Mouse (Mus musculus): ENCODE results near the gene Anapc4. TPM values are rescaled to one million over a fixed set of nuclear protein-coding genes. Genes with fewer than 3 reads are reported as not detected.

Anapc4 gene
- total and polyA plus RNA-seq, 3 experiments = 66.4 to 87.0 (median 85.6) TPM

DNA sequence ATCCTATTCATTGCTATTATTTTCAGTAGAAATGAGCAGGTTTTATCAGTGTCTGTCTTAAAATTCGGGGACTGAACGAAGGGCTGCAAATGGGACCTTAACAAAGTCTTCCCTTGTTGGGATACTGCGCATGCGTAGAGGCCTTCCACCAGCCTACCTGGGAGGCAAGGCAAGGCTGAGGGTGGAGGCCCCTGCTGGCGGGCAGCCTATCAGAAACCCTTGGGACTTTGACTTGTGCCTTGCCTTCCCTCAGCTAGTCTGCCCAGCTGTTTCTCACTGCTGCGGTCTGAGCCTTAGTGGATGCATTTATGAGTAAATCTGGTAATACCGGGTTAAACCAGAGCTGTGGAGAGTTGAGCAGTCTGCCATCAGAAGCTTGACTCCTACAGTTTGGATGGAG, 20.5 kb upstream of the Anapc4 start:
- dilution Hi-C loops (cut with MboI; ENCODE audit: extremely low pct_ligation_motif_present, extremely low pct_unique_long_range_greater_than_20kb, low sequenced_read_pairs) (no loop called here), in situ Hi-C loops (cut with MboI; ENCODE audit: low pct_ligation_motif_present, low pct_unique_long_range_greater_than_20kb, low sequenced_read_pairs) (loop anchor here (25.0 kb wide), 1 partner anchor 301 kb away; no protein-coding TSS in a partner anchor)
- Histone ChIP-seq H3K9ac (ENCODE audit: insufficient read depth, low read depth) (no peak overlapping the region), H3K36me3 (replicated peaks in 1 of 2; ENCODE audit: control insufficient read depth in 1 of 2, insufficient read depth in 1 of 2, low read length in 1 of 2) (peaks cover 50 to 81% of the 10 kb centered on the region in 2 experiments), H3K4me1 (ENCODE audit: control insufficient read depth in 1 of 2, insufficient read depth in 2 of 2) (no peaks in the 10 kb centered on the region), H3K27ac (ENCODE audit: insufficient read depth, low read depth) (no peak overlapping the region), H3K27me3 (replicated peaks) (no peaks in the 10 kb centered on the region), H3K4me3 (replicated peaks in 1 of 3; ENCODE audit: low read depth in 2 of 3, low read length in 2 of 3, poor library complexity in 1 of 3) (no peak overlapping the region), H3K79me2 (replicated peaks; ENCODE audit: control insufficient read depth, extremely low read depth, insufficient read depth, poor library complexity, severe bottlenecking) (no peaks in the 10 kb centered on the region), H3K4me2 (ENCODE audit: insufficient read depth, low read depth, poor library complexity, severe bottlenecking) (no peak overlapping the region), H3K9me3 (replicated peaks; ENCODE audit: low read length) (no peaks in the 10 kb centered on the region)
- no peak for DNase-seq (ENCODE audit: extremely low read depth)
- TF ChIP-seq JUN (IDR thresholded peaks at IDR 0.05; ENCODE audit: insufficient read depth, low read depth, low read length) = no peak
- TF ChIP-seq NRF1 (IDR thresholded peaks at IDR 0.05; ENCODE audit: low read depth, low read length) = no peak
- TF ChIP-seq USF1 (IDR thresholded peaks at IDR 0.05; ENCODE audit: low read depth, low read length) = no peak

DNA sequence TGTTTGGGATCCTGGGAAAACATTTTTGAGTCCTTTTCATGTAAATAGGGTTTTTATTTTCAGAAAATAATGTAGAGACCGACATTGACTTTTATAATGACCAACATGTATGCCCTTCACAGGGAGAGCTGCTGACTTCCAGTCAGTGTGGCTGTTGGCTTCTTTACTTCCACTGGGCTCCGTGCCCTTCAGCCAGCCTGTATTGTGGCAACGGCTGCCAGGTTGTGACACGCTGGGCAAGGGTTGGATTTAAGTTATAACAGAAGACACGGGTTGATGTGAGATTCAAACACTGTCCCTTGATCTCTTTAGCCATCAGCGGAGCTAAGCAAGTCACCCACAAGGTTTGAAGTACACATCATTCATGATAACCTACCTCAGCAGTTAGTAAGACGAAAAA, 15.1 kb upstream of the Anapc4 start:
- H3K27ac ChIP-seq (ENCODE audit: insufficient read depth, low read depth) = no peak overlapping the region
- DNase-seq (ENCODE audit: extremely low read depth) = no peak
- no peak for TF ChIP-seq JUN (IDR thresholded peaks at IDR 0.05; ENCODE audit: insufficient read depth, low read depth, low read length)
- TF ChIP-seq USF2 (conservative IDR thresholded peaks at IDR 0.05; ENCODE audit: low read depth, low read length) = no peak
- no peak for TF ChIP-seq POLR2AphosphoS2 (IDR thresholded peaks at IDR 0.05; ENCODE audit: low read depth, low read length)
- no peak for TF ChIP-seq KAT2A (IDR thresholded peaks at IDR 0.05; ENCODE audit: insufficient replicate concordance, low read length)
- no peak for TF ChIP-seq MAZ (IDR thresholded peaks at IDR 0.05; ENCODE audit: low read depth, low read length)
- no peak for TF ChIP-seq HCFC1 (IDR thresholded peaks at IDR 0.05; ENCODE audit: low read depth, low read length)
- no peak for TF ChIP-seq TCF12 (IDR thresholded peaks at IDR 0.05; ENCODE audit: low read depth, low read length)
- TF ChIP-seq NELFE (IDR thresholded peaks at IDR 0.05; ENCODE audit: low read depth, low read length) = no peak
- TF ChIP-seq EP300 (IDR thresholded peaks at IDR 0.05; ENCODE audit: low read length) = no peak
- TF ChIP-seq ZNF384 (IDR thresholded peaks at IDR 0.05; ENCODE audit: low read depth, low read length) = no peak
- no peak for TF ChIP-seq TBP (conservative IDR thresholded peaks at IDR 0.05; ENCODE audit: low read depth, low read length)
- TF ChIP-seq CHD1 (IDR thresholded peaks at IDR 0.05; ENCODE audit: low read depth, low read length) = no peak
- H3K9ac ChIP-seq (ENCODE audit: insufficient read depth, low read depth) = no peak overlapping the region
- dilution Hi-C loops (cut with MboI; ENCODE audit: extremely low pct_ligation_motif_present, extremely low pct_unique_long_range_greater_than_20kb, low sequenced_read_pairs) = no loop called here
- no peak overlapping the region for H3K4me3 ChIP-seq (replicated peaks in 1 of 3; ENCODE audit: low read depth in 2 of 3, low read length in 2 of 3, poor library complexity in 1 of 3)
- no peaks in the 10 kb centered on the region for H3K27me3 ChIP-seq (replicated peaks)
- no peaks in the 10 kb centered on the region for H3K4me1 ChIP-seq (ENCODE audit: control insufficient read depth in 1 of 2, insufficient read depth in 2 of 2)
- H3K36me3 ChIP-seq (replicated peaks in 1 of 2; ENCODE audit: control insufficient read depth in 1 of 2, insufficient read depth in 1 of 2, low read length in 1 of 2) = peaks cover 51 to 79% of the 10 kb centered on the region in 2 experiments
- no peaks in the 10 kb centered on the region for H3K79me2 ChIP-seq (replicated peaks; ENCODE audit: control insufficient read depth, extremely low read depth, insufficient read depth, poor library complexity, severe bottlenecking)
- in situ Hi-C loops (cut with MboI; ENCODE audit: low pct_ligation_motif_present, low pct_unique_long_range_greater_than_20kb, low sequenced_read_pairs) = loop anchor here (25.0 kb wide), 1 partner anchor 306 kb away; no protein-coding TSS in a partner anchor
- H3K4me2 ChIP-seq (ENCODE audit: insufficient read depth, low read depth, poor library complexity, severe bottlenecking) = no peak overlapping the region
- H3K9me3 ChIP-seq (replicated peaks; ENCODE audit: low read length) = no peaks in the 10 kb centered on the region
